Mouse (Mus musculus): ENCODE results near the gene Hus1b.

DNA sequence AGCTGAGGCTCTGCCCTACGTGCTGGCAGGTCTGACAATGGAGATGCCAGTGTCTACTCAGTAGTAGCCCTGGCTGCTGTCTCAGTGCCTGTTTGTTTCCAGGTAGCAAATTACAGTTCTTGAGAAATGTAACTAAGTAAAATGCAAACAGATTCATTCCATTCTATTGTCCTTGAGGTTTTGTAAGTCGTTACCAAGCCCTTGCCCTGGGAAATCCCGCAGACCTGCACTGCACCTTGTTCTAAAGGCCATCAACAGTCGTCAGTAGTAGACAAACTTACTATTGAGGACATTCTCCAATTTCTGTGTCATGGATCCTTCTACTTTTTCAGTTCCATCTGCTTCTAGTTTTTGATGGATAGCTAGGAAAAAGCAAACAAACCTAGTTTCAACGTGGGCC, 36.7 kb downstream of the Hus1b start:
- TF ChIP-seq CTCF (IDR thresholded peaks at IDR 0.05; ENCODE audit: extremely low read depth, insufficient read depth, low read length) (no peak), POLR2A (IDR thresholded peaks at IDR 0.05; ENCODE audit: extremely low read depth, insufficient read depth, low read length) (no peak)

All from cortical plate, adult 2 months (tissue).